Mouse (Mus musculus) C2C12 (cell line): ENCODE measurements around the gene March11. TPM values are rescaled to one million over a fixed set of nuclear protein-coding genes. Genes with fewer than 3 reads are reported as not detected.
A peak's percentile ranks its signal among the peaks of the same experiment; 100 is the strongest.

Experiments
- H3K27me3 ChIP-seq: one replicate; pipeline ENCODE4 v1.6.1; 2011; ENCODE audit not compliant: control insufficient read depth, insufficient read depth, insufficient read length
- H3K36me3 ChIP-seq: one replicate; pipeline ENCODE4 v1.6.1; 2011; ENCODE audit not compliant: control insufficient read depth, insufficient read depth
- H3K4me3 ChIP-seq: one replicate; pipeline ENCODE4 v1.5.1; 2011; ENCODE audit warnings: mild to moderate bottlenecking, control low read depth; ENCODE audit not compliant: poor library complexity, insufficient read depth, severe bottlenecking
- H3K79me2 ChIP-seq: one replicate; pipeline ENCODE4 v1.6.1; 2011; ENCODE audit not compliant: control insufficient read depth, insufficient read depth
- H3K79me3 ChIP-seq: one replicate; pipeline ENCODE4 v1.6.1; 2011; ENCODE audit warnings: low read depth, control low read depth
- H3ac ChIP-seq: one replicate; pipeline ENCODE3; 2011; ENCODE audit warnings: low read depth; ENCODE audit not compliant: control insufficient read depth, insufficient read length
- CEBPB ChIP-seq: IDR thresholded peaks from one replicate; pipeline ENCODE4 v1.6.1; 2011; ENCODE audit warnings: low read depth, mild to moderate bottlenecking, control low read depth, moderate library complexity
- CTCF ChIP-seq: IDR thresholded peaks from one replicate; pipeline ENCODE4 v1.5.1; 2011; ENCODE audit not compliant: control insufficient read depth, insufficient read depth, insufficient read length
- FOSL1 ChIP-seq: IDR thresholded peaks from one replicate; pipeline ENCODE4 v1.8.0; 2011; ENCODE audit warnings: mild to moderate bottlenecking, low read length; ENCODE audit not compliant: poor library complexity, insufficient read depth, severe bottlenecking
- MAX ChIP-seq: IDR thresholded peaks from one replicate; pipeline ENCODE4 v1.6.1; 2011; ENCODE audit warnings: mild to moderate bottlenecking, control low read depth
- MYOD1 ChIP-seq: IDR thresholded peaks from one replicate; pipeline ENCODE4 v1.6.1; 2011; ENCODE audit warnings: low read depth; ENCODE audit not compliant: control insufficient read depth, insufficient read length
- MYOG ChIP-seq: IDR thresholded peaks from one replicate; pipeline ENCODE4 v1.6.1; 2011; ENCODE audit not compliant: control insufficient read depth, insufficient read length; ENCODE audit errors: extremely low read depth
- USF1 ChIP-seq: IDR thresholded peaks from one replicate; pipeline ENCODE4 v1.6.1; 2011; ENCODE audit warnings: low read depth, mild to moderate bottlenecking, control low read depth, moderate library complexity
- long read RNA-seq, 2 experiments: library from polyadenylated mRNA; unstranded; transcript quantifications; one replicate each; pipeline ENCODE4 v2.0.0; 2019 to 2020
- polyA plus RNA-seq: library from polyadenylated mRNA; unstranded; fragments of >200 nt; fragmentation: generic; extraction: Trizol; gene quantifications from one replicate; pipeline ENCODE4 v1.2.1, GENCODE M21; 2012; ENCODE audit warnings: missing spikeins

March11 gene
- 26.1 TPM for polyA plus RNA-seq
- long read RNA-seq, experiment 1, partial matches to known transcripts = 0 of 5 reads
- long read RNA-seq, experiment 1, other reads (novel, unspliced or antisense) = 3 of 5 reads
- long read RNA-seq, experiment 2, partial matches to known transcripts = 0 of 3 reads
- long read RNA-seq, experiment 2, other reads (novel, unspliced or antisense) = 1 of 3 reads

GRCm38 (mm10) chr15:26308629-26309230, at the start of gene March11:
TSS of gene March11 (plus strand) at chr15:26309048.
- Histone ChIP-seq H3K4me3 (peak within 1 kb of the TSS; percentile 43), H3K27me3 (no peaks in the 10 kb centered on the region), H3K36me3 (peaks cover 8% of the 10 kb centered on the region), H3K79me3 (no peaks in the 10 kb centered on the region), H3K79me2 (no peaks in the 10 kb centered on the region), H3ac (peak within 1 kb of the TSS; percentile 50)
- no peak for TF ChIP-seq USF1
- no peak for TF ChIP-seq CTCF

- no peak overlapping the region for H3K4me3 ChIP-seq
- H3K79me2 ChIP-seq = no peaks in the 10 kb centered on the region
- no peaks in the 10 kb centered on the region for H3K36me3 ChIP-seq
- H3ac ChIP-seq = no peak overlapping the region
- H3K27me3 ChIP-seq = no peaks in the 10 kb centered on the region
- TF ChIP-seq MAX (no peak), CEBPB (no peak)
- no peaks in the 10 kb centered on the region for H3K79me3 ChIP-seq
Observed at GRCm38 (mm10) chr15:26262336-26262735, 46.5 kb upstream of the March11 start.

GRCm38 (mm10) chr15:26269596-26269995, 39.3 kb upstream of the March11 start:
- Histone ChIP-seq H3K4me3 (no peak overlapping the region), H3K27me3 (no peaks in the 10 kb centered on the region), H3K79me3 (no peaks in the 10 kb centered on the region), H3K79me2 (no peaks in the 10 kb centered on the region), H3K36me3 (no peaks in the 10 kb centered on the region), H3ac (no peak overlapping the region)
- TF ChIP-seq CEBPB (no peak), MYOG (no peak), FOSL1 (no peak), USF1 (no peak), MAX (no peak), MYOD1 (no peak), CTCF (no peak)

DNA sequence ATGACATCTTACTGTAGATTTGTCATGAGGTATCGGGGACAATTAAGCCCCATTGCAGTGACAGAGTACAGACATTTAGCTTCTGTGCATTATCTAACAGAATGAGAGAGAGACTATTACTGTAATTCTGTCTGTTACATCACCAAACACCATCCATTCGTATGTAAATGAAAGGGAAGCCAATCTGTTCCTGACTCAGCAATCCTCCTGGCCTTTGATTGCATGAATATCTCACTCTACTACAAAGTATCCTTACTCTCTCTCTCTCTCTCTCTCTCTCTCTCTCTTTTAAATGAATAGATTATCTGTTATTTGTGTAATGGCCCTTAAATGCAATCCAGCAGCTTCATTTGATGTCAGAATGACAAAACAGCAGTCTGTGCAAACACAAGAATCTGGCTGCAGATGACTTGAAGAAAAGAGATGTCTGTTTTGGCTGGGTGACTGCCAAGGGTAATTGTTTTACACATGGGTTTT, 32.8 kb upstream of the March11 start:
- TF ChIP-seq MAX (no peak), CTCF (no peak), USF1 (no peak), MYOD1 (no peak), CEBPB (no peak), FOSL1 (no peak), MYOG (no peak)
- Histone ChIP-seq H3ac (no peak overlapping the region), H3K79me2 (no peaks in the 10 kb centered on the region), H3K79me3 (no peaks in the 10 kb centered on the region), H3K27me3 (no peaks in the 10 kb centered on the region), H3K4me3 (no peak overlapping the region), H3K36me3 (no peaks in the 10 kb centered on the region)

- TF ChIP-seq MAX (no peak), USF1 (no peak), CEBPB (no peak), CTCF (no peak), MYOD1 (no peak), FOSL1 (no peak), MYOG (no peak)
- Histone ChIP-seq H3K4me3 (no peak overlapping the region), H3ac (no peak overlapping the region), H3K79me3 (no peaks in the 10 kb centered on the region), H3K27me3 (no peaks in the 10 kb centered on the region), H3K79me2 (no peaks in the 10 kb centered on the region), H3K36me3 (no peaks in the 10 kb centered on the region)
Observed at GRCm38 (mm10) chr15:26276608-26277007, 32.2 kb upstream of the March11 start.

- no peaks in the 10 kb centered on the region for H3K79me3 ChIP-seq
- H3K79me2 ChIP-seq = no peaks in the 10 kb centered on the region
- TF ChIP-seq MAX (no peak), CTCF (no peak), MYOD1 (no peak), USF1 (no peak), FOSL1 (no peak), CEBPB (no peak), MYOG (no peak)
- no peaks in the 10 kb centered on the region for H3K36me3 ChIP-seq
- H3ac ChIP-seq = no peak overlapping the region
- H3K27me3 ChIP-seq = no peaks in the 10 kb centered on the region
- H3K4me3 ChIP-seq = no peak overlapping the region
Observed at GRCm38 (mm10) chr15:26291871-26292270, 17.0 kb upstream of the March11 start.
